Mouse (Mus musculus): ENCODE measurements around the gene Gbx1.

Gene Gbx1

GRCm38 (mm10) chr5:24525360-24526189, 1.4 kb downstream of the Gbx1 start:
- in situ Hi-C loops (cut with MboI; ENCODE audit: low sequenced_read_pairs), result no loop called here

DNA sequence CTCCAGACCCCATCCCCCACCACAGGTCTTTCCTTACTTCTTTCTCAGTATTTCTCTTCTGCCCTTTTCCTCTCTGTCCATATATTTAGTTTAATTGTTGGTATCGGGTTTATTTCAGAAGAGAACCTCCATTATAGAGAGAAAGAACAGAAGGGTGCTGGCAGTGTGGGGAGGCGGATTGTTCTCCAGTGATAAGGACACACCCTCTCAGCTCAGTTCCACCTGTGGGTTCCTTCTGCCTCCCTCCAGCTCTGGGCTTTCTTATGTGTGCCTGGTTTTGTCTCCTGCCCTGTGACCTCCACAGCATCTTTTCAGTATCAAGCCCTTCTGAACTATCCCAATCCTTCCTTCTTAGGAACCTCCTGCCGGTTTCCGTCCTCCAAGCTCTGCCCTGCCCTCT, 2.5 kb downstream of the Gbx1 start:
- in situ Hi-C loops (cut with MboI; ENCODE audit: low sequenced_read_pairs), result loop anchor here (5.0 kb wide), 1 partner anchor 37 kb away; no protein-coding TSS in a partner anchor

GRCm38 (mm10) chr5:24523806-24524205, 3.2 kb downstream of the Gbx1 start:
- in situ Hi-C loops (cut with MboI; ENCODE audit: low sequenced_read_pairs), result loop anchor here (5.0 kb wide), 1 partner anchor 37 kb away; no protein-coding TSS in a partner anchor

DNA sequence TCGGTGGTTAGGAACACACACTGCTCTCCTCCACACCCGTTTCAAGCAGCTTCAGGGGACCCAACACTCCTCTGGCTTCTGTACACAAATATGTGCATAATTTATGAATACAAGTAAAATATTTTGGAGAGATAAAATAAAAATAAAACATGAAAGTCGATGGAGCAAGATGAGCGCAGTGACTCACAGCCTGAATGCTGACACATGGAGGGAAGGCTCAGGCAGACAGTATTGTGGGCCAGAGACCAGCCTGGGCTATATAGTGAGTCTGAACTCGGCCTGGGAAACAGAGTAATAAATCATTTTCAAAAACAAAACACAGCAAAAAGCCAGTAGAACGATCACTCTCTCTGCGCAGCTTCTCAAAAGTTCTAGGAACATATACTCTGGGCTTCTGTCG, 5.6 kb downstream of the Gbx1 start:
- in situ Hi-C loops (cut with MboI; ENCODE audit: low sequenced_read_pairs), result loop anchor here (5.0 kb wide), 1 partner anchor 34 kb away; no protein-coding TSS in a partner anchor

DNA sequence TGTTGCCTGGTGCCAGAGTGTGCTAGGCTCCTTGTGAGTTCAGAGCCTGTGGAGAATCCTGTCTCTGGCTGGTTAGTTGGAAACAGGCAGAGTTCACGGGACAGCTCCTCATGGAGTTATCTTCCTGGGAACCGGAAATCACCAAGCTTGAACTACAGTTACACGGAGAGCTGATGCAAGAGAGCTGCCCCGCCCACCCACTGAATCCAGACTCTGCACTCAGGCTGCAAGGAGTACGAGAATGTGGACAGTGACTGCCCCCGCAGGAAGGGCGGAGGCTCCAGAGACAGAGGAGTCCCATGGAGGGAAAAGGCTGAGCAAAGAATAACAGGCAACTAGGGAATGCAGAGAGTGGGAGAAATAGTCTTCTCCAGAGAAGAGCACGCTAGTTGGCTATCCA, 14.7 kb downstream of the Gbx1 start:
- in situ Hi-C loops (cut with MboI; ENCODE audit: low sequenced_read_pairs), result no loop called here

- in situ Hi-C loops (cut with MboI; ENCODE audit: low sequenced_read_pairs), result no loop called here
Measured at GRCm38 (mm10) chr5:24510635-24511034, 16.4 kb downstream of the Gbx1 start.

DNA sequence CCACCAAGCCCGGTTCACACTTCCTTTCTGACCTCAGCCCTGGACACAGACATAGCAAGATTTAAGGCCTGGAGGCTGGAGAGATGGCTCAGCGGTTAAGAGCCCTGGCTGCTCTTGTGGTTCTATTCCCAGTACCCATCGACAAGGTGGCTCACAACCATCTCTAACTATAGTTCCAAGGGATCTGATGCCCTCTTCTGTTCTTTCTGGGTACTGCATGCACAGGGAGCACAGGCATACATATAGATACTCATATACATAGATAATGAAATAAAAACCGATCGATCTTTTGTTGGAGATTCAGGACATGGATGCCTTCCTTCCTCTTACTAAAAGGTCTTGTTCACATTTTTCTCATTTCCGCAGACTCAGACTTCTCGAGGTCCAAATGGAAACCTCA, 18.6 kb downstream of the Gbx1 start:
- in situ Hi-C loops (cut with MboI; ENCODE audit: low sequenced_read_pairs), result no loop called here

DNA sequence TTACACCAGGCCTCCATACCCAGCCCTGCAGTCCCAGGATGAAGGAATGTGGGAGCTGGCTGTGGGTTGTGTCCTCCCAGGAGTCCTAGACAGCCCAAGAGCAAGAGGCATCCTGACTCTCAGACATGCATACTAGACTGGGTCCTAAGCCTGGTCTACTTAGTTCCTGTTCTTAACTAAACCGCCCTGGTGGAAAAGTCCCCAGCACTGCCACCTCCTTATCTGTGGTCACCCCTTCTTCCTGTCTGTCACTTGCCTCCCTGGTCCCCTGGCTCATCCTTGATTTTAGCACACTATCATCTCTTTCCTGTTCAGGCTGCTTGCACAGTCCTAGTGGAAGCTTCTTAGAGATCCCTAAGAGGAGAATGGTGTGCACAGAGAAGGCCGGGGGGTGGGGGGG, 21.5 kb downstream of the Gbx1 start:
- in situ Hi-C loops (cut with MboI; ENCODE audit: low sequenced_read_pairs), result no loop called here

- in situ Hi-C loops (cut with MboI; ENCODE audit: low sequenced_read_pairs), result no loop called here
Measured at GRCm38 (mm10) chr5:24502786-24503185, 24.2 kb downstream of the Gbx1 start.

- in situ Hi-C loops (cut with MboI; ENCODE audit: low sequenced_read_pairs), result no loop called here
Measured at GRCm38 (mm10) chr5:24500851-24501250, 26.2 kb downstream of the Gbx1 start.

DNA sequence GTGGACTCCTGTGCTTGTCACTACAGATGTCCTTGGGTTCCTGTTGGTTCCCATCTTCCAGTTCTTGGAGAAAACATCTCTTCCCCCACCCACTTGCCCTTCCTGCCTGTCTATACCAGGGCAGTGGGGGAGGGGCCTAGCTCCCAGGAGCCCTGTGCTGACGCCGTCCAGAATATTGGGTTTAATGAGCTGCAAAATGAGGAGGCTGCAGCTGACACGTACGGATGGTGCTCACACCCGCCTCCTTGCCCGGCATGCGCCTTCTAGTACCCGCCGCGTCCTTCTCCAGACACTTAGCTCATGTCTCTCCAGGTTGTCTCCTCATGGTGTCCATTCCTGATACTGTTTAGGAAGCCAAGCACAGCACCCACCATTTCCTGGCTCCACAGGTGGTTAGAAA, 27.9 kb downstream of the Gbx1 start:
- in situ Hi-C loops (cut with MboI; ENCODE audit: low sequenced_read_pairs), result no loop called here

GRCm38 (mm10) chr5:24497526-24497925, 29.5 kb downstream of the Gbx1 start:
- in situ Hi-C loops (cut with MboI; ENCODE audit: low sequenced_read_pairs), result no loop called here

GRCm38 (mm10) chr5:24496756-24497155, 30.2 kb downstream of the Gbx1 start:
- in situ Hi-C loops (cut with MboI; ENCODE audit: low sequenced_read_pairs), result no loop called here

DNA sequence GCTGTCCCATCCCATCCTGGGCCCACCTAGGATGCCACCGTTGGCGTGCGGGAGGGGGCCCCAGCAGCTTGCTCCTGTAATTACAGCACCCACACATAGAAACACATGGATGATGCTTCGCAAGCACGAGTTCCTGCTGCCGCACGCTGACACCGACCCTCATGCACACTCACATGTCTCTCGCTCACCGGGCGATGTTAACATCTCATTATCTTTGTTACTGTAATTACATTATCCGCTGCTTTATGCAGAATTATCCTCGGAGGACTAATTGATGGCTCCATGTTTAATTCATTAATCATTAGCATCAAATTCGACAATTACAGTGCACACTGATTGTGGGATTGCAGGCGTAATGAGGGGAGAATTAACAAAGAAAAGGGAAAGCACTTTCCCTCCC, 32.0 kb downstream of the Gbx1 start:
- in situ Hi-C loops (cut with MboI; ENCODE audit: low sequenced_read_pairs), result no loop called here

- in situ Hi-C loops (cut with MboI; ENCODE audit: low sequenced_read_pairs), result no loop called here
Measured at GRCm38 (mm10) chr5:24492546-24493285, 34.3 kb downstream of the Gbx1 start.

DNA sequence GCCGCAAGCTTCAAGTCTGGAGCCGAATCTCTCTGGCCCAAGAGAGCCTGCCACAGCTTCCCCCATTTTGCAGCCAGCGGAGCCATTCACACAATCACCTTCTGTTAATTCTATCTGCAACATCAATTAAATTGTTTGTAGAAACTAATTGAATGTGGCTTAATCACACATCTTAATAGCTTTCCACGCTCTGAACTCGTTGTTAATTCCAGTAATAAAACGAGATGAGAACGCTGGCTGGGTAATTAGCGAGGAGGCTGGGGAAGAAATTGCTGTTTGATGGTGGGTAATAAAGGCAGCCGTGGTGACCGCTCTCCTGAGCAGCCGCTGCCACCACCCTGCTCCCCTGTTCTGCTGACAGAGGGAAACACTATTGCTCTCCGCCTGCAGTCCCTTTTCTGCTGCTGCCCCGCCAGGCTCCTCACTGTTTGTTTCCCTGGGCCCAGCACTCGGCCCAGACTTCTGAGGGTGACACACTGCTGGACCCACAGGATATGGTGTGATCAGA, 36.5 kb downstream of the Gbx1 start:
- in situ Hi-C loops (cut with MboI; ENCODE audit: low sequenced_read_pairs), result no loop called here

- in situ Hi-C loops (cut with MboI; ENCODE audit: low sequenced_read_pairs), result loop anchor here (5.0 kb wide), 1 partner anchor 36 kb away; no protein-coding TSS in a partner anchor
Measured at GRCm38 (mm10) chr5:24486738-24487137, 40.3 kb downstream of the Gbx1 start.

DNA sequence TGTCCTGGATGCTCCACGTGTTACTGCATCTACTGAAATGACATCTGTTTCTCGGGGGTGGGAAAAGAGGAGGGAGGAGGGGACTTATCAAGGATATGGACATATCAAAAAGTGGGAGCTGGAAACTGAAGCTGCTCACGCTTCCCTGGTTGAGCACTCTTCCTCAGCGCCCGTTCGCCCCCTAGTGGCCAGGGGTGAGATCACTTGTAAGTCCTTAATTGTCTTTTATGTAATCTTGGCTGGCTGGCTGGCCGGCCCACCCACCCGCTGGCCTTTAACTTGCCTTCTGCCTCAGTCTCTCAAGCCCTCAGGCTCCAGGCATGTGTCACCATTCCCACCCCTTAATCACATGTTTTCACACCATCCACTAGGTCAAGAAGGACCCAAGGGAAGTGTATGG, 40.9 kb downstream of the Gbx1 start:
- in situ Hi-C loops (cut with MboI; ENCODE audit: low sequenced_read_pairs), result loop anchor here (5.0 kb wide), 1 partner anchor 36 kb away; no protein-coding TSS in a partner anchor

GRCm38 (mm10) chr5:24484963-24485362, 42.0 kb downstream of the Gbx1 start:
- in situ Hi-C loops (cut with MboI; ENCODE audit: low sequenced_read_pairs), result loop anchor here (5.0 kb wide), 1 partner anchor 37 kb away; no protein-coding TSS in a partner anchor

DNA sequence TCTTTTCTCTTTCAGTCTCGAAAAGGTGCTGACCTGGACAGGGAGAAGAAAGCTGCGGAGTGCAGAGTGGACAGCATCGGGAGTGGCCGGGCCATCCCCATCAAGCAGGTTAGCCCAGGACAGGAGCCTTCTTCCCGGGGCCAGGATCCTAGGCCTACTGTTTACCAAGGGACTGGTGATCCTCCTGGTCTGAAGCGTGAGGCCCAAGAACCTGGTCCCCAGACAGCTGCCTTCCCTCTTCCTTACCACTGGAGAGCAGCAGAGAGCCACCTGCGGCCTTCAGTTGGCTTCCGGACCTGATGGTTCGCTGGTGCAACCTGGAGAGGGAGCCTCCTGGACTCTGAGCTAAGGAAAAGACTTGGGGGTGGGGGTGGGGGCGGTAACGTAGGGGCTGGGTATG, 43.7 kb downstream of the Gbx1 start:
- in situ Hi-C loops (cut with MboI; ENCODE audit: low sequenced_read_pairs), result no loop called here

DNA sequence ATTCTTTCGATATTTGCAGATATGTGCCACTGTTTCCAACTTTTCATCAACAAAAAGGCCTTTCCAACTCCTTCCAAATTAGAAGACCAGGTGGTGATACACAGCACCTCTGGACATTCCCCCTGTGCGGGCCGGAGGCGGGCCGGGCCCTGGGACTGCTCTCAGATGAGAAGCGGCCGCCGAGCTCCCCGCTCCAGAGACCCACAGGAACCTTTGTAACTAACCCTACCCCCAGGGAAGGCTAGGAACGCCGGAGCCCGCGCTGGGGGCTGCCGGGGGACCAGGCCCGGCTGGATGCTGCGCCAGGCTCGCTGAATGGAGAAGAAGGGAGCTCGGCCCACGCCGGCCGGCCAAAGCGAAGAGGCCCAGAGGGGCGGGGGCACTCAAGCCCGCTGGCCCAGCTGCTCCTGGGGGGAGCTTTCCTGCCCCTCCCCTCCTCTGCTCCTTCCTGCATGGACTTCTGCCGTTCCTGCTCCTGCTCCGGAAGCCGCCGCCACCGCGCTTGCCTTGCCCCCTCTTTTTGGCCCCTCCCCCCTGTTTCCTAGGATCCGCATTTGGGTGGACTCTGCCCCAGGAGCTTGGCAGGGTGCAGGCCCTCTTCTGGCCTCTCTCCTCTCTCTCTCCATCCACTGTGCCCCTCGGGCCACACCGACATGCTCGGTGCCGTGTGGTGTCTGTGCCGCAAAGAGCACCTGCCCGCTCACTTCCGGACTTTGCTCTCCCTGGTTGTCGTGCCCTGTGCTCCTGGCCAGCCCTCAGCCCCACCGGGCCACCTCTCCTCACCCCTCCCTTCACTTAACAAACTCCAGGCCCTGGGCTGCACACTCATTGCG, 44.5 kb downstream of the Gbx1 start:
- in situ Hi-C loops (cut with MboI; ENCODE audit: low sequenced_read_pairs), result no loop called here

All from CH12F3 (cell line).